In genomic region chr7:143289082-143289849, GRCm38 (mm10) we compare ENCODE assay signal across 12 mouse cellular contexts.
DNase-seq lines count a peak whose midpoint lies in the region; ATAC-seq lines count a peak whose summit lies in the region.
"Had no signal": no experiment of that assay in that cellular context is flagged by ENCODE, and none has a peak within 500 bp of the region (broad histone marks: within the 10 kb centered on the region; RNA-seq: fewer than 3 reads in every experiment).

No protein-coding gene starts in this region.

- 43% methylated on average over 3 of the region's 3 CpGs for WGBS in heart, embryonic 10.5 days
- WGBS in limb, embryonic 12.5 days, result 53% methylated on average over 3 of the region's 3 CpGs
- 59% methylated on average over 3 of the region's 3 CpGs for WGBS in limb, embryonic 10.5 days
- 56% methylated on average over 3 of the region's 3 CpGs for WGBS in liver, embryonic 15.5 days (ENCODE audit: insufficient replicate concordance)

- DNase-seq in heart, embryonic 10.5 days (ENCODE audit: low spot score), result no peak
- no peak for DNase-seq in heart, postnatal 36 days
- DNase-seq in limb, embryonic 10.5 days (ENCODE audit: low spot score), result no peak
- DNase-seq in ZHBTc4 (ENCODE audit: low read depth, low spot score), result peak; percentile 65
- DNase-seq in adipocyte (ENCODE audit: low spot score), result no peak
- DNase-seq in ovary, adult 18-20 months (ENCODE audit: low spot score), result no peak
- DNase-seq: adrenal gland, postnatal 25 days; B cell, adult 2 months; cerebellum, adult 2 months had no signal

- H3K4me2 ChIP-seq in limb, embryonic 12.5 days, result 0 out of 2 replicates have a peak overlapping the region, but pooled peaks have one; percentile 4
- H3K4me2 ChIP-seq in liver, embryonic 15.5 days, result no peak overlapping the region

- H3K27me3 ChIP-seq in heart, embryonic 10.5 days (ENCODE audit: insufficient read depth, poor library complexity, severe bottlenecking), result no peaks in the 10 kb centered on the region
- H3K27me3 ChIP-seq in limb, embryonic 12.5 days, result no peaks in the 10 kb centered on the region
- no peaks in the 10 kb centered on the region for H3K27me3 ChIP-seq in limb, embryonic 10.5 days (ENCODE audit: low read depth, poor library complexity, severe bottlenecking)
- no peaks in the 10 kb centered on the region for H3K27me3 ChIP-seq in liver, embryonic 15.5 days
- H3K27me3 ChIP-seq: Patski had no signal

- peaks cover 14% of the 10 kb centered on the region for H3K36me3 ChIP-seq in heart, embryonic 10.5 days
- H3K36me3 ChIP-seq in limb, embryonic 12.5 days, result no peaks in the 10 kb centered on the region
- peaks cover 29% of the 10 kb centered on the region for H3K36me3 ChIP-seq in limb, embryonic 10.5 days
- no peaks in the 10 kb centered on the region for H3K36me3 ChIP-seq in liver, embryonic 15.5 days (replicated peaks)

- no peak overlapping the region for H3K9ac ChIP-seq in limb, embryonic 12.5 days (replicated peaks)
- H3K9ac ChIP-seq in liver, embryonic 15.5 days, result no peak overlapping the region

- no peak overlapping the region for H3K4me3 ChIP-seq in heart, embryonic 10.5 days
- H3K4me3 ChIP-seq in limb, embryonic 12.5 days (replicated peaks), result no peak overlapping the region
- H3K4me3 ChIP-seq in limb, embryonic 10.5 days, result no peak overlapping the region
- H3K4me3 ChIP-seq in liver, embryonic 15.5 days (replicated peaks), result no peak overlapping the region

- peaks cover 79% of the 10 kb centered on the region for H3K4me1 ChIP-seq in heart, embryonic 10.5 days
- peaks cover 76% of the 10 kb centered on the region for H3K4me1 ChIP-seq in limb, embryonic 12.5 days (replicated peaks)
- peaks cover 47% of the 10 kb centered on the region for H3K4me1 ChIP-seq in limb, embryonic 10.5 days
- peaks cover 65% of the 10 kb centered on the region for H3K4me1 ChIP-seq in liver, embryonic 15.5 days (replicated peaks)

- no peak for ATAC-seq in limb, embryonic 12.5 days (ENCODE audit: insufficient number of reproducible peaks, insufficient read depth, low FRiP score, low TSS enrichment, low read depth)
- ATAC-seq in liver, embryonic 15.5 days (ENCODE audit: insufficient read depth), result no peak
- ATAC-seq: Patski had no signal

- intact Hi-C loops in heart, postnatal 36 days (cut with DNase I), result no loop called here

- H3K9me3 ChIP-seq in heart, embryonic 10.5 days, result no peaks in the 10 kb centered on the region
- H3K9me3 ChIP-seq in limb, embryonic 12.5 days, result no peaks in the 10 kb centered on the region
- H3K9me3 ChIP-seq in limb, embryonic 10.5 days (replicated peaks), result no peaks in the 10 kb centered on the region
- no peaks in the 10 kb centered on the region for H3K9me3 ChIP-seq in liver, embryonic 15.5 days (replicated peaks)

- H3K27ac ChIP-seq in heart, embryonic 10.5 days, result peak overlapping the region; percentile 62
- no peak overlapping the region for H3K27ac ChIP-seq in limb, embryonic 12.5 days
- no peak overlapping the region for H3K27ac ChIP-seq in limb, embryonic 10.5 days
- peak overlapping the region; percentile 24; the same call in 1 of the 2 replicates for H3K27ac ChIP-seq in liver, embryonic 15.5 days (replicated peaks)

Comparison
In these comparisons a context has a peak if more than half of its experiments do, and no peak if none do; other contexts are left out.
1. H3K27ac ChIP-seq: peak in heart, embryonic 10.5 days (single experiment) and liver, embryonic 15.5 days (single experiment); none in limb, embryonic 12.5 days (single experiment) and limb, embryonic 10.5 days (single experiment).